Mouse (Mus musculus) heart, postnatal 0 days (tissue): Measurements from ENCODE around the gene Arhgap25. TPM values are rescaled to one million over a fixed set of nuclear protein-coding genes. Genes with fewer than 3 reads are reported as not detected.

ENCODE experiments used
- ATAC-seq: fragments of 200-750 bp; cut with Nextera tagmentation; 2 replicates; pipeline ENCODE4 v1.8.0; 2017; ENCODE audit warnings: low read depth, moderate number of reproducible peaks, moderate library complexity; ENCODE audit not compliant: insufficient read depth
- DNase-seq: peaks from one replicate; pipeline ENCODE4 v3.0.0-alpha.2; 2016; ENCODE audit warnings: low spot score
- H3K27ac ChIP-seq: fragments of 300-500 bp; sonication (generic); 2 replicates; pipeline ENCODE4 v1.5.1; 2014; ENCODE audit warnings: low read depth, mild to moderate bottlenecking
- H3K27me3 ChIP-seq: fragments of 300-500 bp; sonication (generic); 2 replicates; pipeline ENCODE4 v1.6.1; 2014; ENCODE audit warnings: low read length, mixed read lengths; ENCODE audit not compliant: control insufficient read depth, insufficient read depth
- H3K36me3 ChIP-seq: fragments of 300-500 bp; sonication (generic); replicated peaks from 2 replicates; pipeline ENCODE4 v1.6.1; 2014; ENCODE audit warnings: low read length, mixed read lengths; ENCODE audit not compliant: control insufficient read depth, insufficient read depth
- H3K4me1 ChIP-seq: fragments of 300-500 bp; sonication (generic); 2 replicates; pipeline ENCODE4 v1.6.1; 2014; ENCODE audit warnings: antibody characterized with exemption; ENCODE audit not compliant: control insufficient read depth, insufficient read depth
- H3K4me2 ChIP-seq: fragments of 300-500 bp; sonication (generic); 2 replicates; pipeline ENCODE4 v1.6.1; 2014; ENCODE audit warnings: low read depth, mild to moderate bottlenecking, low read length, moderate library complexity
- H3K4me3 ChIP-seq: fragments of 300-500 bp; sonication (generic); 2 replicates; pipeline ENCODE4 v1.5.1; 2014; ENCODE audit warnings: low read depth, low read length
- H3K9ac ChIP-seq: fragments of 300-500 bp; sonication (generic); replicated peaks from 2 replicates; pipeline ENCODE4 v1.6.1; 2014; ENCODE audit warnings: low read depth, low read length, mixed read lengths
- H3K9me3 ChIP-seq: fragments of 300-500 bp; sonication (generic); replicated peaks from 2 replicates; pipeline ENCODE4 v1.6.1; 2016; ENCODE audit warnings: low read length; ENCODE audit not compliant: control insufficient read depth
- CTCF ChIP-seq: IDR thresholded peaks from 2 replicates; pipeline ENCODE4 v1.5.1; 2016; ENCODE audit warnings: antibody characterized with exemption, control low read depth, low read depth
- EP300 ChIP-seq: IDR thresholded peaks from 2 replicates; pipeline ENCODE4 v1.6.1; 2016; ENCODE audit warnings: antibody characterized with exemption, low read depth
- WGBS: fragments of 180-500 bp; shearing (Covaris S2); extraction: QIAGEN DNeasy Blood & Tissue Kit; methylation state at CpG from one replicate; pipeline ENCODE4 v1.1.7; 2014; 5-methylcytosine and 5-hydroxymethylcytosine counted together
- polyA plus RNA-seq: library from polyadenylated mRNA; unstranded; fragments of >200 nt; fragmentation: Nextera tagmentation; extraction: Ambion mirVana; gene quantifications from 2 replicates; pipeline ENCODE4 v1.2.1, GENCODE M21; 2015
- total RNA-seq: library from RNA; depleted of rRNA; stranded (reverse); fragments of >200 nt; gene quantifications from 2 replicates; pipeline ENCODE4 v1.2.3, GENCODE M21; 2014; ENCODE audit warnings: low replicate concordance

Gene Arhgap25
- total and polyA plus RNA-seq, 2 experiments from 2014 or later, result 1.6 to 3.2 TPM

GRCm38 (mm10) chr6:87513046-87513767 is 19.9 kb downstream of the Arhgap25 start:
- Histone ChIP-seq H3K36me3 (no peaks in the 10 kb centered on the region), H3K27me3 (peaks cover 39% of the 10 kb centered on the region; the same call in 1 of the 2 replicates), H3K4me3 (no peak overlapping the region), H3K9ac (no peak overlapping the region), H3K4me1 (no peaks in the 10 kb centered on the region), H3K9me3 (no peaks in the 10 kb centered on the region), H3K27ac (no peak overlapping the region), H3K4me2 (no peak overlapping the region)
- 65% methylated on average over 12 of the region's 12 CpGs for WGBS
- DNase-seq, result peak; percentile 55
- no peak for TF ChIP-seq EP300
- peak; percentile 89 for TF ChIP-seq CTCF
- no peak for ATAC-seq

- 60% methylated on average over 4 of the region's 4 CpGs for WGBS
- Histone ChIP-seq H3K9me3 (no peaks in the 10 kb centered on the region), H3K36me3 (no peaks in the 10 kb centered on the region), H3K27ac (no peak overlapping the region), H3K9ac (no peak overlapping the region), H3K4me3 (no peak overlapping the region), H3K4me2 (no peak overlapping the region), H3K27me3 (peaks cover 26% of the 10 kb centered on the region; the same call in 1 of the 2 replicates), H3K4me1 (no peaks in the 10 kb centered on the region)
- TF ChIP-seq EP300 (no peak), CTCF (no peak)
- no peak for ATAC-seq
- no peak for DNase-seq
Observed at GRCm38 (mm10) chr6:87510999-87511398, 22.1 kb downstream of the Arhgap25 start.

- Histone ChIP-seq H3K27me3 (peaks cover 19% of the 10 kb centered on the region; the same call in 1 of the 2 replicates), H3K4me3 (no peak overlapping the region), H3K4me2 (no peak overlapping the region), H3K9me3 (no peaks in the 10 kb centered on the region), H3K27ac (no peak overlapping the region), H3K9ac (no peak overlapping the region), H3K36me3 (no peaks in the 10 kb centered on the region), H3K4me1 (no peaks in the 10 kb centered on the region)
- ATAC-seq (no peak), DNase-seq (no peak)
- TF ChIP-seq CTCF (no peak), EP300 (no peak)
- WGBS, result 92% methylated on average over 2 of the region's 2 CpGs
Observed at GRCm38 (mm10) chr6:87509806-87510205, 23.3 kb downstream of the Arhgap25 start.

DNA sequence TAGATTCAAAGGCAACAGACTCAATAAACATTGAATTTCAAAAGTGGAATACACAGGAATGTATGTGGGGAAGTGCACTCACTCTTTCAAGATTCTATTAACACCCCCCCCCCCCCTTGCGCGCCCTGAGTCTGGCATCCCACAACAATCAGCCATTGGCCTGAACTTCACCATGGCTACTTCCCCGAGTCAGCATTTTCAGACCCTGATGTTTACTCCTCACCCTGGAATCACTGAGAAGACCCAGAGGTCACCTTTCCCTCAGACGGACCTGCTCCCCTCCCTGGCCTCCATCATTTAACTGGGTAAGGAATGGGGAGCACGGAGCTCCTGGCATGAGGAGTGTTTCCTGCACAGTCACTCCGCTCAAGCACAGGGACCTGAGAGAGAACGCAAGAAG is 28.2 kb downstream of the Arhgap25 start:
- Histone ChIP-seq H3K27me3 (peaks cover 5% of the 10 kb centered on the region; the same call in 1 of the 2 replicates), H3K9ac (no peak overlapping the region), H3K4me3 (no peak overlapping the region), H3K4me2 (no peak overlapping the region), H3K9me3 (no peaks in the 10 kb centered on the region), H3K27ac (no peak overlapping the region), H3K36me3 (no peaks in the 10 kb centered on the region), H3K4me1 (0 out of 2 replicates have a peak, but pooled peaks cover 5% of the 10 kb centered on the region)
- ATAC-seq (no peak), DNase-seq (no peak)
- TF ChIP-seq CTCF, result no peak
- no peak for TF ChIP-seq EP300
- WGBS, result 77% methylated on average over 7 of the region's 7 CpGs

DNA sequence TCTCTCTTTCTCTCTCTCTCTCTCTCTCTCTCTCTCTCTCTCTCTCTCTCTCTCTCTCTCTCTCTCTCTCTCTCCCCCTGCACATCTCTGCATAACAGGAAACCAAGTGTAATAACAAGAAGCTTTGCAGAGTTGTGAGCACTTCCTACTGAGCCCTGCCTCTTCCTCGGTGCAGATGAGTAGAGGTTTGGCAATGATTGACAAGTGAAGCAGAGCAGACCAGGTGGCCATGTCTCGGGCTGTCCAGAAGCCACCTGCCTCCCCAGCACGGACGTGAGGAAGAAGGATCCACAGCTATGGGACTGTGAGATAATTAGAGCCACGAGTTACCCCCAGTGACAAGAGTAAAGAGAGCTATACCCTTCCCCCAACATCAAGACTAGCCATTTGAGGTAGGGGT is 29.1 kb downstream of the Arhgap25 start:
- WGBS, result 53% methylated on average over 5 of the region's 5 CpGs
- Histone ChIP-seq H3K27ac (peak overlapping the region; percentile 25; the same call in 1 of the 2 replicates), H3K9me3 (no peaks in the 10 kb centered on the region), H3K9ac (no peak overlapping the region), H3K36me3 (no peaks in the 10 kb centered on the region), H3K27me3 (peaks cover 5% of the 10 kb centered on the region; the same call in 1 of the 2 replicates), H3K4me1 (0 out of 2 replicates have a peak, but pooled peaks cover 5% of the 10 kb centered on the region), H3K4me2 (no peak overlapping the region), H3K4me3 (no peak overlapping the region)
- TF ChIP-seq EP300, result no peak
- no peak for TF ChIP-seq CTCF
- DNase-seq, result no peak
- no peak for ATAC-seq
